Mouse (Mus musculus) kidney, adult 2 months (tissue): ENCODE results near the gene Tmem234. TPM values are rescaled to one million over a fixed set of nuclear protein-coding genes. Genes with fewer than 3 reads are reported as not detected.

ENCODE experiments used
- DNase-seq: peaks from one replicate; pipeline ENCODE4 v3.0.0; 2021
- H3K27ac ChIP-seq: fragments of 200-500 bp; 2 replicates; pipeline ENCODE4 v1.5.1; 2012; ENCODE audit warnings: low read depth, low read length, control low read depth, inconsistent platforms; ENCODE audit not compliant: insufficient read depth
- H3K27me3 ChIP-seq: fragments of 200-500 bp; replicated peaks from 2 replicates; pipeline ENCODE4 v1.6.1; 2012; ENCODE audit warnings: mild to moderate bottlenecking, moderate library complexity, low read length, inconsistent platforms; ENCODE audit not compliant: control insufficient read depth, insufficient read depth
- H3K36me3 ChIP-seq: fragments of 200-500 bp; 2 replicates; pipeline ENCODE4 v1.6.1; 2012; ENCODE audit warnings: mild to moderate bottlenecking, moderate library complexity, low read length, inconsistent platforms; ENCODE audit not compliant: control insufficient read depth, insufficient read depth
- H3K4me1 ChIP-seq: fragments of 200-500 bp; 2 replicates; pipeline ENCODE4 v1.6.1; 2011; ENCODE audit warnings: low read length; ENCODE audit not compliant: control insufficient read depth, insufficient read depth
- H3K4me3 ChIP-seq: fragments of 200-500 bp; 2 replicates; pipeline ENCODE4 v1.5.1; 2011; ENCODE audit warnings: mild to moderate bottlenecking, low read depth, low read length, control low read depth; ENCODE audit not compliant: insufficient read depth
- CTCF ChIP-seq: fragments of 200-500 bp; conservative IDR thresholded peaks from 2 replicates; pipeline ENCODE4 v1.5.1; 2011; ENCODE audit warnings: low read depth, mild to moderate bottlenecking, control low read depth, low read length, moderate library complexity, mixed read lengths; ENCODE audit not compliant: insufficient read depth, insufficient read length
- POLR2A ChIP-seq: fragments of 200-500 bp; IDR thresholded peaks from one replicate; pipeline ENCODE4 v1.6.1; 2011; ENCODE audit warnings: low read depth, low read length, control low read depth
- WGBS: fragments of 180-500 bp; shearing (Covaris S2); methylation state at CpG from one replicate; pipeline ENCODE4 v1.1.7; 2018; 5-methylcytosine and 5-hydroxymethylcytosine counted together
- polyA plus RNA-seq: library from polyadenylated mRNA; depleted of rRNA; stranded (reverse); fragments of >200 nt; gene quantifications from 2 replicates; pipeline ENCODE4 v1.2.3, GENCODE M21; 2012

The Tmem234 gene
- polyA plus RNA-seq, 1 experiment = 162 TPM

- 74% methylated on average over 1 of the region's 1 CpGs for WGBS
- Histone ChIP-seq H3K27ac (no peak overlapping the region), H3K4me1 (peaks cover 4% of the 10 kb centered on the region; the same call in 1 of the 2 replicates), H3K4me3 (no peak overlapping the region), H3K27me3 (no peaks in the 10 kb centered on the region), H3K36me3 (peaks cover 15% of the 10 kb centered on the region)
- no peak for DNase-seq
- TF ChIP-seq POLR2A (no peak), CTCF (no peak)
Measured at GRCm38 (mm10) chr4:129648656-129649055, 48.2 kb downstream of the Tmem234 start.

- no peak overlapping the region for H3K4me3 ChIP-seq
- TF ChIP-seq POLR2A (no peak), CTCF (no peak)
- DNase-seq = peak; percentile 61
- H3K36me3 ChIP-seq = peaks cover 20% of the 10 kb centered on the region
- WGBS = 59% methylated on average over 8 of the region's 8 CpGs
- peaks cover 4% of the 10 kb centered on the region; the same call in 1 of the 2 replicates for H3K4me1 ChIP-seq
- H3K27ac ChIP-seq = peak overlapping the region; percentile 75; the same call in 1 of the 2 replicates
- H3K27me3 ChIP-seq = no peaks in the 10 kb centered on the region
Measured at GRCm38 (mm10) chr4:129650359-129650758, 49.9 kb downstream of the Tmem234 start.

- WGBS = 95% methylated on average over 14 of the region's 14 CpGs
- Histone ChIP-seq H3K4me3 (no peak overlapping the region), H3K27me3 (no peaks in the 10 kb centered on the region), H3K4me1 (peaks cover 4% of the 10 kb centered on the region; the same call in 1 of the 2 replicates), H3K27ac (no peak overlapping the region), H3K36me3 (peaks cover 21% of the 10 kb centered on the region)
- TF ChIP-seq POLR2A (no peak), CTCF (no peak)
- DNase-seq = no peak
Measured at GRCm38 (mm10) chr4:129654770-129655169, 54.3 kb downstream of the Tmem234 start.

- 91% methylated on average over 3 of the region's 3 CpGs for WGBS
- Histone ChIP-seq H3K27me3 (no peaks in the 10 kb centered on the region), H3K4me3 (no peak overlapping the region), H3K27ac (no peak overlapping the region), H3K36me3 (peaks cover 7% of the 10 kb centered on the region), H3K4me1 (no peaks in the 10 kb centered on the region)
- TF ChIP-seq CTCF = no peak
- no peak for TF ChIP-seq POLR2A
- DNase-seq = no peak
Measured at GRCm38 (mm10) chr4:129661584-129661983, 61.1 kb downstream of the Tmem234 start.

- H3K4me3 ChIP-seq = no peak overlapping the region
- no peak for DNase-seq
- no peaks in the 10 kb centered on the region for H3K27me3 ChIP-seq
- no peak overlapping the region for H3K27ac ChIP-seq
- H3K36me3 ChIP-seq = peaks cover 6% of the 10 kb centered on the region
- H3K4me1 ChIP-seq = no peaks in the 10 kb centered on the region
- WGBS = 82% methylated on average over 3 of the region's 3 CpGs
- no peak for TF ChIP-seq CTCF
- TF ChIP-seq POLR2A = no peak
Measured at GRCm38 (mm10) chr4:129662255-129662813, 61.9 kb downstream of the Tmem234 start.

- Histone ChIP-seq H3K4me1 (peaks cover 14% of the 10 kb centered on the region), H3K36me3 (no peaks in the 10 kb centered on the region), H3K27me3 (no peaks in the 10 kb centered on the region), H3K4me3 (peak overlapping the region; percentile 84), H3K27ac (peak overlapping the region; percentile 90)
- TF ChIP-seq CTCF (peak; percentile 68), POLR2A (no peak)
- peak; percentile 77 for DNase-seq
- WGBS = 5% methylated on average over 12 of the region's 12 CpGs
Measured at GRCm38 (mm10) chr4:129671491-129672082, 71.1 kb downstream of the Tmem234 start.

GRCm38 (mm10) chr4:129672083-129672877 lies 71.8 kb downstream of the Tmem234 start, which contains the start of gene Kpna6:
Kpna6 (minus strand) TSS chr4:129672767.
- Histone ChIP-seq H3K36me3 (no peaks in the 10 kb centered on the region), H3K27me3 (no peaks in the 10 kb centered on the region), H3K4me1 (peaks cover 14% of the 10 kb centered on the region), H3K4me3 (peak within 1 kb of the TSS; percentile 84), H3K27ac (peak within 1 kb of the TSS; percentile 90)
- under 1% methylated on average over 64 of the region's 65 CpGs for WGBS
- DNase-seq = peak; percentile 95
- TF ChIP-seq CTCF (no peak), POLR2A (peak; percentile 29)
